Mouse (Mus musculus): ENCODE measurements around the gene Ltv1. TPM values are rescaled to one million over a fixed set of nuclear protein-coding genes. Genes with fewer than 3 reads are reported as not detected.

Ltv1 gene
- 10 to 100 TPM; 17.6 to 25.5 (median 19.3) TPM for total RNA-seq (2022)

DNA sequence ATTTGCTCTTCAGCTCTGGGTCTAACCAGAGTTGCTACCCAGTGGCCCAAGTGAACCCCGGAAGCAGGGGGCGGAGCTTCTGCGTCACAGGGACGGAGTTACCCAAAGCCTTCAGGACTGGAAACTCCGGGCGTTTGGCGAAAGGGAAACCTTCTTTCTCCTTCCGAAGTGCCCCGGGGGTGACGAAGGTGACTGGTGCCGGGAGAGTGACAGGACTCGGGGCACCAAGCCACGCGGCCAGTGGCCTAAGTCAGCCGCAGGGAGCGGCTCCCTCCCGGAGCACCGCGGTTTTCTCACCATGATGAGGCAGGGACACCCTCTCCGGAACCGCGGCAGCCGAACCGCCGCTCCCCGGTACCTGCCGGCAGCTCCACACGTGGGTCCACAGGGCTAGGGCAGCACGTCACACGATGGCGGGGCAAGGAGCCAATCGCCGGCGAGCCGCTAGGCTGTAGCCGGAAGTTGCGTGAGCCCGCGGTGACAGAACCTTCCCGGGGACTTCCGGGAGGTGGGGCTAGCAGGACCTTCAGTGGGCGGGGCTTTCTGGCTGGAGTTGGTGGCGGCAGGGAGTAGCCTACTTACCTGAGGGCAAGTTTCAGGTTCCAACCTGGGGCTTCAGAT, at the start of gene Ltv1:
Ltv1 (minus strand) TSS at position 438 of the 621 bp plus-strand sequence.
- DNase-seq (ENCODE audit: low spot score), result peak; percentile 94

DNA sequence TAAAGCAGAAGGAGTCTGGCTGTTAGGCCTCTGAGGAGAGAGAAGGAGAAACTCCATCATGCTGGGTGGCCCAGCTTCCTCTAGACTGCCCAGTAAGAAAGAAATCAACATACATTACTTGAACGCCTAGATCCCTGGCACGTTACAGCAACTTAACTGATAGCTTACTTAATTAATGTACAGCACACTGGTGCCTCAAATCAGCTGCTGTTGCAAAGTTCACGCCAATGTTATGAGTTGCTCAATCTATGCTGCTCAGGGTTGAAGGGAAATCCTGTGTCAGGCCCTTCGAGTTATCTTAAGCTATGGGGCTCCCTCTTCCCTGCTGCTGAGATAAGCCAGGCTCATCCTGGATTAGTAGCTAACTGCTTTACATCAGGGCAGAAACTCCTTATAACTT, 47.5 kb upstream of the Ltv1 start:
- DNase-seq (ENCODE audit: low spot score), result no peak

- no peak for DNase-seq (ENCODE audit: low spot score)
Observed at GRCm38 (mm10) chr10:13238188-13238587, 45.2 kb upstream of the Ltv1 start.

DNA sequence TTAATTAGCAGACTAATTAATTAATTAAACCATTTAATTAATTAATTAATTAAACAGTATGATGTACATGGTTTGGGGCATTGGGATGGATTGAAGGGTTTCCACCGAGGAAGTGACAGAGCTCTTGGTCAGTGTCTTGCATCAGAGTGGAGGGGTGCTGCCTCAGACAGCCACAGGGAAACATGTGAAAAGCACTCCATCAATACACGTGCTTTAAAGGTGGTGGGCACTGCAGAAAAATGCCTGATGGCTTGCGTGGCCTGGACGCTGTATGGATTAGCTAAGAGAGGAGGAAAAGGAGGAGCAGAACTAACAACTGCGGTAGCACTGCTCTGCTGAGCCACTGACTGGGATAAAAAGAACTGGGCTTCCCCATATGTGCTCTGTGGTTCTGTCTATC, 43.9 kb upstream of the Ltv1 start:
- no peak for DNase-seq (ENCODE audit: low spot score)

GRCm38 (mm10) chr10:13234503-13234902, 41.5 kb upstream of the Ltv1 start:
- no peak for DNase-seq (ENCODE audit: low spot score)

DNA sequence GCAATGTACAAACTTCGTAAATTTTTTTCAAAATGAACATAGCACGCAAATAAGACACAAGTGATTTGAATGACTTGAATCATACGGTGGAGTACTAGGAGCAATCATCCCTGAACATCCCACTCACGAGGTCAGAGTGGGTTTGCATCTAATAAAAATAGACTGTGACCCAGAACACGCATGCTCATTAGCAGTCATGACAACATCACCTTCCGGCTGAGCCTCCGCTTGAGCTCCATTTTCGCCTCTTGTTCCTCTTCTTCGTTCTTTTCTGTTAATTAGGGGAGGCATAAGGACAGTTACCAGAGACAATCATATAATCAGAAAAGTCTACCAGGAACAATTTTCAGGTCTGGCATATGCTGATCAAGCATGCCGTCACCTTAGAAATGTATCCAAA, 41.0 kb upstream of the Ltv1 start:
- DNase-seq (ENCODE audit: low spot score), result no peak

- no peak for DNase-seq (ENCODE audit: low spot score)
Observed at GRCm38 (mm10) chr10:13233143-13233622, 40.2 kb upstream of the Ltv1 start.

- no peak for DNase-seq (ENCODE audit: low spot score)
Observed at GRCm38 (mm10) chr10:13232443-13233142, 39.6 kb upstream of the Ltv1 start.

- no peak for DNase-seq (ENCODE audit: low spot score)
Observed at GRCm38 (mm10) chr10:13230716-13231115, 37.7 kb upstream of the Ltv1 start.

DNA sequence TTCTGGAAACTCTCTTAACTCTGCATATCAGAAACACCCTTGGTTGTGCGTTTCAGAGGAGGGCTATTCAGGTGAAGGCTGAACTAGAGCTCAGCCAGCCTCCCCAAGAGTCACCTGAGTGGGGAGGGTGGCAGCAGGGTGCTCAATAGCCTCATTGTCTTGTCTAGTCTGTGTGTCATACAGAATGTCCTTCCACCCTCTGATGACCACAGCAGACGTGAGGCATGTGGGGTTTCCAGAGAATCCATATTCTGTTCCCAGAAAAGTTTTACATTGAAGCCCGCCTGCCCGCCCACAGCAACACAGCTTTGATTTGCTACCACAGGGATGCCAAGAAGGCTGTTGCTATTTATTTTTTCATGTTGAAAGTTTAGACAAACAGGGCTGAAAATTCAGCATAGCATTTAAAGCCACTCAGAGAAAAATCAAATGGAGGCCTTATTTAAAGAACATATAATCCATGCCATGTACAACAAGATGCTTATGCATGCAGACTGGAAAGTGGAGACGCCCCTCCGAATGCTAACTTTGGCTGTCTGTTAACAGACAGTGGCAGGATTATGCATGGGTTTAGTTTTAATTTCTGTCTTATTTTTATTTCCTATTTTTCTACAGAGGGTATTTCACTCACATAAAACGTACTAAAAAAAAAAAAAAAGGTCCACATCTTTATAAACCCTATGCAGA, 32.6 kb upstream of the Ltv1 start:
- DNase-seq (ENCODE audit: low spot score), result no peak

DNA sequence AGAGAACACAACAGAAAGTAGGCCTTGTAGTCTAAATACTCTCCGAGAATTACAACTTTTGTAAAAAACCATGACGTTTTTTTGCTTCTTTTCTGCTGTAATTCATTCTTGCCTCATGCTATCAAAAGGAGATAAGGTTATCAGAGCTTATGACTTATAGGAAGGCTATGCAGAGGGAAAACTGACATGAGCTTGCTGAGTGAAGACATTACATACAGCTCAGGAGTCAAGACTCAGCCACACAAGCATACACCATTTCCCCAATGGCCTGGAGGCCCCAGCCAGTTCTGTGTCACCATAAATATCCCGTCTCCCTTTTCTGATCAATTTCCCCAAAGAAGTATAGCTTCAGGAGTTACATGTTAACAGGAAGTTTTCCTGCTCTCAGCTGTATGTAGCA, 29.2 kb upstream of the Ltv1 start:
- no peak for DNase-seq (ENCODE audit: low spot score)

- DNase-seq (ENCODE audit: low spot score), result no peak
Observed at GRCm38 (mm10) chr10:13220061-13220460, 27.1 kb upstream of the Ltv1 start.

DNA sequence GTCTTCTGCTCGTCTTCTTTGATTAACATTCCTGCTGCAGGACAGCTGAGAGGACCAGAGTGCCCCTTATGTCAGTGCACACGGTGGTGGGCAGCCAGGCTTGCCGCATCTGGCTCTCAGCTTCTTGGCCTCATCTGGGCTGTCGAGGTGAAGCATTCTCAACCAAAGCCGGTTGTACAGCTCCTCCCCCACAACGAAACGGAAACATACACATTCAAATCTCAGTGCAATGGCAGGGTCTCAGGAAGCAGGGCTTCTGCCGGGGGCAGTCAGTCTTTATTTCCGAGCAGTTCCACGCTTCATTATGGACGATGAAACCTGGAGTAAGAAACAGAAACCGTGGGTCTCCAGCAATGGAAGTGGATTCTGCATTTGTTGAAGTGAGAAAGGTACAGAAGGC, 21.0 kb upstream of the Ltv1 start:
- no peak for DNase-seq (ENCODE audit: low spot score)

GRCm38 (mm10) chr10:13212829-13213228, 19.9 kb upstream of the Ltv1 start:
- DNase-seq (ENCODE audit: low spot score), result no peak

GRCm38 (mm10) chr10:13212326-13212725, 19.4 kb upstream of the Ltv1 start:
- DNase-seq (ENCODE audit: low spot score), result no peak

GRCm38 (mm10) chr10:13209930-13210637, 17.1 kb upstream of the Ltv1 start:
- no peak for DNase-seq (ENCODE audit: low spot score)

GRCm38 (mm10) chr10:13209506-13209905, 16.5 kb upstream of the Ltv1 start:
- DNase-seq (ENCODE audit: low spot score), result no peak

DNA sequence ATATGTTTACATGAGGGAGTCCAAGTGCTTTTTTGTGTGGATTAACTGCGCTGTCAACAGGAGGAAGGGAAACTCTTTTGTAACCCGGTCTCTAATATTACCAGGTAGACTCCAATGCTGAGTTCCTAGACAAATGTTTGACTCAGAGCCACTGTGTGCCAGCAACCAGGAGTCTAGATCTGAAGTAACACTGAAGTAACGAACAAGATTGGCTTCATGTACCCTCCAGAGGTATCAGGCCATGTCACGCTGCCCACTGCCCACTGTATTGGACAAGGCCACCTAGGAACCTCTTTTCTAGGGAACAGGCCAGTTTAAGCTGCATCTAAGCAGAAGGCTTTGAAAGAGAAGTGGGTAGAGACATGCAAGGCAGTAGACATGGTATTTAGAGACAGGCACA, 16.1 kb upstream of the Ltv1 start:
- no peak for DNase-seq (ENCODE audit: low spot score)

DNA sequence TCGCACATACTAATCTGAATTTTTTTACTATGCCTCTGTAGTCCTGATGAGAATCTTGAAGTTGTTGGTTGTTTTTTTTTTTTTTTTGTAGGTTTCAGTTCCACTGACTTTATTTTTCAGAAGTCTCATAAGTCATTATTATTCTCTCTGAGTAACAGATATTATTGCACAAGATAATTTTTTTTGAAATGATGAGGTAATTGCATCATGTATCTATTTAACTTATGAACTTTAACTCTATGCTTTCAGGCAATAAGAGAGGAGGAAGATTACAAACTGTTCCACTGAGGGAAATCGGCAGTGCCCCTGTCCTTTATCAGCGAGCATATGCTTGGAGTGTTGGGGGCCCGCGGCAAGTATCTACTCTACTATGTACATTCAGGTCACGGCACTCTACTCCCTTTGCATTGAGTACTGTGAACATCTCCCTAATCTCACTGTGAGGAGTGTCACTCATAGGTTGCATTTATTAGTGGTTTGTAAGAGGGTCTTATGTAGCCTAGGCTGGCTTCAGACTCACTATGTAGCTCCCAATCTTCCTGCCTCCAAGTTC, 8.8 kb upstream of the Ltv1 start:
- DNase-seq (ENCODE audit: low spot score), result no peak

- no peak for DNase-seq (ENCODE audit: low spot score)
Observed at GRCm38 (mm10) chr10:13200862-13201261, 7.9 kb upstream of the Ltv1 start.

DNA sequence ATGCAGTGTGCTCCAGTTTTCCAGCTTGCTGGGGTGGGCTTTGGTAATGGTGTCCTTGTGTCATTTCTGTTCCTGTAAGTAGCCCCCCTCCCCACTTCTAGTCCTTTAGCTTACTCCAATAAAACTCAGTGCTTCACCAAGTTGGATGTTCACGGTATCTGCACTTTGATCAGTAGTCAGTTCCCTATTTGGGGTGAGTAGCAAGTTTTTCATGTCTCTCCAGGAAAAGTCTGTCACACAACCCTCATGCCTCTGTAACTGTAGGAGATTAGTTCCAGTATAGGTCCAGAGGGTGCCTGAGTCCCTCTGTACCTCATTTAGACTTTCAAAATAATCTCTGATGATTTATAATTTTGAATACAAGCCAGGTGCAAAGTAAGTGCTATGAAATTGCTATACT, 6.3 kb upstream of the Ltv1 start:
- DNase-seq (ENCODE audit: low spot score), result no peak

Data from heart, adult 8-10 months (tissue).